ENCODE assay signal across 21 mouse cellular contexts in genomic region chr19:25277761-25278160, GRCm38 (mm10). TPM values are rescaled to one million over a fixed set of nuclear protein-coding genes. Genes with fewer than 3 reads are reported as not detected.
A peak's percentile ranks its signal among the peaks of the same experiment; 100 is the strongest.
DNase-seq lines count a peak whose midpoint lies in the region; ATAC-seq and TF ChIP-seq lines count a peak whose summit lies in the region.
"Had no signal": no experiment of that assay in that cellular context is flagged by ENCODE, and none has a peak within 500 bp of the region (broad histone marks: within the 10 kb centered on the region; RNA-seq: fewer than 3 reads in every experiment).

No protein-coding gene starts in this region.

- peaks cover 7% of the 10 kb centered on the region for H3K4me1 ChIP-seq in forebrain, embryonic 16.5 days (replicated peaks; ENCODE audit: control insufficient read depth, insufficient read depth, low read length)
- peaks cover 10% of the 10 kb centered on the region for H3K4me1 ChIP-seq in forebrain, embryonic 13.5 days
- H3K4me1 ChIP-seq in heart, postnatal 0 days (ENCODE audit: control insufficient read depth, insufficient read depth), result peaks cover 24% of the 10 kb centered on the region
- peaks cover 15% of the 10 kb centered on the region; the same call in 1 of the 2 replicates for H3K4me1 ChIP-seq in lung, embryonic 15.5 days
- H3K4me1 ChIP-seq in embryonic facial prominence, embryonic 11.5 days (ENCODE audit: control insufficient read depth, insufficient read depth, low read length), result no peaks in the 10 kb centered on the region; the same call in 1 of the 2 replicates
- H3K4me1 ChIP-seq: intestine, embryonic 15.5 days; megakaryocyte, embryonic 14.5 days had no signal

- peak; percentile 58 for DNase-seq in heart, postnatal 0 days (ENCODE audit: low spot score)
- DNase-seq in heart, adult 8-10 months (ENCODE audit: low spot score), result no peak
- DNase-seq in lung, postnatal 36 days, result no peak
- peak; percentile 49 for DNase-seq in embryonic facial prominence, embryonic 11.5 days (ENCODE audit: low spot score)
- no peak for DNase-seq in ovary, postnatal 10 days (ENCODE audit: low spot score)
- DNase-seq: adrenal gland, adult 8-10 months; cerebellum, adult 11-12 months; gastrocnemius, adult 2 months; liver; liver, postnatal 0 days; spleen, adult 18-20 months; thymus, adult 18-20 months had no signal

- WGBS in forebrain, embryonic 16.5 days, result 10% methylated on average over 5 of the region's 5 CpGs
- WGBS in forebrain, embryonic 13.5 days, result 23% methylated on average over 5 of the region's 5 CpGs
- 21% methylated on average over 5 of the region's 5 CpGs for WGBS in heart, postnatal 0 days
- 36% methylated on average over 5 of the region's 5 CpGs for WGBS in lung, embryonic 15.5 days
- 12% methylated on average over 5 of the region's 5 CpGs for WGBS in embryonic facial prominence, embryonic 11.5 days

- peak; percentile 74 for ATAC-seq in forebrain, embryonic 16.5 days
- no peak; the same call in 1 of the 2 replicates for ATAC-seq in forebrain, embryonic 13.5 days
- ATAC-seq in heart, postnatal 0 days (ENCODE audit: insufficient read depth, low read depth), result peak; percentile 57
- peak; percentile 79 for ATAC-seq in lung, embryonic 15.5 days (ENCODE audit: borderline replicate concordance, extremely low read depth, low FRiP score, low TSS enrichment)
- ATAC-seq in embryonic facial prominence, embryonic 11.5 days (replicated peaks; ENCODE audit: insufficient number of reproducible peaks, low FRiP score, low TSS enrichment, low read depth), result no peak
- ATAC-seq: intestine, embryonic 15.5 days; liver, postnatal 0 days; midbrain, embryonic 16.5 days had no signal

- TF ChIP-seq CTCF in heart, postnatal 0 days (IDR thresholded peaks at IDR 0.05; ENCODE audit: low read depth), result no peak

- H3K9ac ChIP-seq in forebrain, embryonic 16.5 days (replicated peaks; ENCODE audit: low read depth, low read length), result no peak overlapping the region
- H3K9ac ChIP-seq in forebrain, embryonic 13.5 days, result no peak overlapping the region
- H3K9ac ChIP-seq in heart, postnatal 0 days (replicated peaks; ENCODE audit: low read depth, low read length), result no peak overlapping the region
- H3K9ac ChIP-seq in lung, embryonic 15.5 days, result no peak overlapping the region
- H3K9ac ChIP-seq in embryonic facial prominence, embryonic 11.5 days (replicated peaks; ENCODE audit: low read length), result no peak overlapping the region
- H3K9ac ChIP-seq: intestine, embryonic 15.5 days; liver, postnatal 0 days had no signal

- H3K9me3 ChIP-seq in forebrain, embryonic 16.5 days (ENCODE audit: control insufficient read depth, low read length), result no peaks in the 10 kb centered on the region
- no peaks in the 10 kb centered on the region for H3K9me3 ChIP-seq in forebrain, embryonic 13.5 days (replicated peaks)
- H3K9me3 ChIP-seq in heart, postnatal 0 days (replicated peaks; ENCODE audit: control insufficient read depth, low read length), result no peaks in the 10 kb centered on the region
- no peaks in the 10 kb centered on the region for H3K9me3 ChIP-seq in lung, embryonic 15.5 days
- H3K9me3 ChIP-seq in embryonic facial prominence, embryonic 11.5 days (replicated peaks; ENCODE audit: control insufficient read depth, low read length), result no peaks in the 10 kb centered on the region
- H3K9me3 ChIP-seq: intestine, embryonic 15.5 days; megakaryocyte, embryonic 14.5 days had no signal

- no peak overlapping the region for H3K4me3 ChIP-seq in forebrain, embryonic 16.5 days (replicated peaks; ENCODE audit: low read length)
- no peak overlapping the region for H3K4me3 ChIP-seq in forebrain, embryonic 13.5 days
- no peak overlapping the region for H3K4me3 ChIP-seq in heart, postnatal 0 days (ENCODE audit: low read depth, low read length)
- no peak overlapping the region for H3K4me3 ChIP-seq in lung, embryonic 15.5 days
- H3K4me3 ChIP-seq in embryonic facial prominence, embryonic 11.5 days (ENCODE audit: low read depth, low read length), result no peak overlapping the region
- H3K4me3 ChIP-seq: gastrocnemius, adult 2 months; intestine, embryonic 15.5 days; layer of hippocampus, adult 2 months; megakaryocyte, embryonic 14.5 days had no signal

- no peak overlapping the region for H3K27ac ChIP-seq in forebrain, embryonic 16.5 days (ENCODE audit: low read length)
- no peak overlapping the region for H3K27ac ChIP-seq in forebrain, embryonic 13.5 days
- H3K27ac ChIP-seq in heart, postnatal 0 days (ENCODE audit: low read depth), result peak overlapping the region; percentile 7; the same call in 1 of the 2 replicates
- no peak overlapping the region for H3K27ac ChIP-seq in lung, embryonic 15.5 days
- H3K27ac ChIP-seq in embryonic facial prominence, embryonic 11.5 days (replicated peaks; ENCODE audit: low read depth, low read length), result no peak overlapping the region
- H3K27ac ChIP-seq: gastrocnemius, adult 2 months; intestine, embryonic 15.5 days; kidney, postnatal 0 days; layer of hippocampus, adult 2 months had no signal

- no peaks in the 10 kb centered on the region for H3K27me3 ChIP-seq in forebrain, embryonic 16.5 days (replicated peaks; ENCODE audit: control insufficient read depth, insufficient read depth, low read length)
- H3K27me3 ChIP-seq in forebrain, embryonic 13.5 days, result peaks cover 10% of the 10 kb centered on the region
- no peaks in the 10 kb centered on the region for H3K27me3 ChIP-seq in heart, postnatal 0 days (ENCODE audit: control insufficient read depth, insufficient read depth, low read length)
- no peaks in the 10 kb centered on the region for H3K27me3 ChIP-seq in lung, embryonic 15.5 days
- no peaks in the 10 kb centered on the region for H3K27me3 ChIP-seq in embryonic facial prominence, embryonic 11.5 days (ENCODE audit: control insufficient read depth, insufficient read depth, low read length)
- H3K27me3 ChIP-seq: CH12.LX; intestine, embryonic 15.5 days; megakaryocyte, embryonic 14.5 days had no signal

- H3K36me3 ChIP-seq in forebrain, embryonic 16.5 days (ENCODE audit: control insufficient read depth, insufficient read depth), result no peaks in the 10 kb centered on the region
- H3K36me3 ChIP-seq in forebrain, embryonic 13.5 days (ENCODE audit: poor library complexity, severe bottlenecking), result no peaks in the 10 kb centered on the region
- no peaks in the 10 kb centered on the region for H3K36me3 ChIP-seq in heart, postnatal 0 days (replicated peaks; ENCODE audit: control insufficient read depth, insufficient read depth, low read length)
- no peaks in the 10 kb centered on the region for H3K36me3 ChIP-seq in lung, embryonic 15.5 days
- H3K36me3 ChIP-seq in embryonic facial prominence, embryonic 11.5 days (replicated peaks; ENCODE audit: control insufficient read depth, insufficient read depth, low read depth, low read length), result no peaks in the 10 kb centered on the region
- H3K36me3 ChIP-seq: intestine, embryonic 15.5 days had no signal

- 0 out of 2 replicates have a peak, but pooled peaks have one; percentile 45 for TF ChIP-seq EP300 in heart, postnatal 0 days (IDR thresholded peaks at IDR 0.05; ENCODE audit: low read depth)

- no peak overlapping the region for H3K4me2 ChIP-seq in forebrain, embryonic 16.5 days (ENCODE audit: low read length)
- H3K4me2 ChIP-seq in forebrain, embryonic 13.5 days, result no peak overlapping the region
- peak overlapping the region; percentile 18 for H3K4me2 ChIP-seq in heart, postnatal 0 days (ENCODE audit: low read depth, low read length)
- no peak overlapping the region for H3K4me2 ChIP-seq in lung, embryonic 15.5 days
- H3K4me2 ChIP-seq in embryonic facial prominence, embryonic 11.5 days (ENCODE audit: low read depth, low read length), result no peak overlapping the region
- H3K4me2 ChIP-seq: intestine, embryonic 15.5 days had no signal

RNA-seq across cellular contexts. Expression of gene Kank1, which starts 41.0 kb away (rescaled TPM):
- polyA plus RNA-seq in forebrain, embryonic 16.5 days (2015; fragmentation: Nextera tagmentation; extraction: Ambion mirVana), result 4.4 and 4.8 TPM in 2 replicates
- 2.7 and 3.1 TPM in 2 replicates for polyA plus RNA-seq in forebrain, embryonic 13.5 days (2015; fragmentation: Nextera tagmentation; extraction: Ambion mirVana)
- 41.2 and 53.5 TPM in 2 replicates for total RNA-seq in heart, postnatal 0 days (2014; rRNA removed; ENCODE audit: low replicate concordance)
- polyA plus RNA-seq in heart, postnatal 0 days (2015; fragmentation: Nextera tagmentation; extraction: Ambion mirVana), result 26.2 and 27.0 TPM in 2 replicates
- total RNA-seq in heart, adult 8-10 months (2022), result 10 to 100 TPM; 40.4 to 50.0 (median 45.6) TPM
- 16.8 and 18.6 TPM in 2 replicates for polyA plus RNA-seq in lung, embryonic 15.5 days (2015; fragmentation: Nextera tagmentation; extraction: Ambion mirVana)
- polyA plus RNA-seq in embryonic facial prominence, embryonic 11.5 days (2014; fragmentation: Nextera tagmentation; extraction: Ambion mirVana), result 17.6 and 18.8 TPM in 2 replicates

Comparison
In these comparisons a context has a peak if more than half of its experiments do, and no peak if none do; other contexts are left out.
1. ATAC-seq: peak in forebrain, embryonic 16.5 days (single experiment), heart, postnatal 0 days (single experiment) and lung, embryonic 15.5 days (single experiment); none in forebrain, embryonic 13.5 days (single experiment) and embryonic facial prominence, embryonic 11.5 days (single experiment).
2. DNase-seq: peak in heart, postnatal 0 days (single experiment) and embryonic facial prominence, embryonic 11.5 days (single experiment); none in heart, adult 8-10 months (single experiment), lung, postnatal 36 days (single experiment) and ovary, postnatal 10 days (single experiment).